Comparison of ENCODE assay signal across 23 mouse cellular contexts in genomic region chr17:36240637-36241213, GRCm38 (mm10). TPM values are rescaled to one million over a fixed set of nuclear protein-coding genes. Genes with fewer than 3 reads are reported as not detected.
A peak's percentile ranks its signal among the peaks of the same experiment; 100 is the strongest.
DNase-seq lines count a peak whose midpoint lies in the region; ATAC-seq and TF ChIP-seq lines count a peak whose summit lies in the region.
"Had no signal": no experiment of that assay in that cellular context is flagged by ENCODE, and none has a peak within 500 bp of the region (broad histone marks: within the 10 kb centered on the region; RNA-seq: fewer than 3 reads in every experiment).

No protein-coding gene starts in this region.

- DNase-seq in CH12.LX (ENCODE audit: extremely low read depth): no peak
- DNase-seq in adrenal gland, postnatal 10 days: no peak
- DNase-seq in left cerebral cortex, postnatal 4 days: no peak
- DNase-seq: adrenal gland, adult 2 months; cerebellum, adult 11 months; lung, postnatal 4 days; right cerebral cortex, postnatal 14 days; thymus, postnatal 36 days had no signal

- ATAC-seq in intestine, embryonic 15.5 days: no peak
- no peak for ATAC-seq in intestine, embryonic 16.5 days
- peak; percentile 72 for ATAC-seq in embryonic facial prominence, embryonic 13.5 days (ENCODE audit: insufficient number of reproducible peaks, insufficient read depth, low FRiP score, low TSS enrichment, low read depth)
- ATAC-seq in hindbrain, embryonic 12.5 days (ENCODE audit: low FRiP score): no peak
- ATAC-seq: forebrain, embryonic 15.5 days had no signal

- TF ChIP-seq POLR2A in CH12.LX (IDR thresholded peaks at IDR 0.05; ENCODE audit: low read depth, low read length) (no peak), ES-Bruce4 (IDR thresholded peaks at IDR 0.05; ENCODE audit: insufficient read depth, low read length) (no peak)

- in situ Hi-C loops in CH12.LX (cut with MboI; ENCODE audit: low pct_ligation_motif_present, low pct_unique_long_range_greater_than_20kb, low sequenced_read_pairs): no loop called here

- no peaks in the 10 kb centered on the region for H3K79me2 ChIP-seq in CH12.LX (replicated peaks; ENCODE audit: control insufficient read depth, extremely low read depth, insufficient read depth, poor library complexity, severe bottlenecking)

- peak overlapping the region; percentile 17; the same call in 1 of the 2 replicates for H3K4me2 ChIP-seq in intestine, embryonic 15.5 days (replicated peaks)
- no peak overlapping the region for H3K4me2 ChIP-seq in intestine, embryonic 16.5 days (ENCODE audit: low read depth, low read length)
- H3K4me2 ChIP-seq in CH12.LX (ENCODE audit: insufficient read depth, low read depth, poor library complexity, severe bottlenecking): peak overlapping the region; percentile 93
- peak overlapping the region; percentile 30 for H3K4me2 ChIP-seq in embryonic facial prominence, embryonic 13.5 days
- H3K4me2 ChIP-seq in hindbrain, embryonic 12.5 days (replicated peaks): no peak overlapping the region
- H3K4me2 ChIP-seq: forebrain, embryonic 15.5 days; limb, embryonic 12.5 days; midbrain, embryonic 12.5 days had no signal

- no peak overlapping the region for H3K27ac ChIP-seq in intestine, embryonic 15.5 days
- H3K27ac ChIP-seq in intestine, embryonic 16.5 days (ENCODE audit: low read length): no peak overlapping the region
- H3K27ac ChIP-seq in CH12.LX (ENCODE audit: insufficient read depth, low read depth): no peak overlapping the region
- H3K27ac ChIP-seq in ES-Bruce4 (ENCODE audit: insufficient read depth, low read length): peak overlapping the region; percentile 40; the same call in 1 of the 2 replicates
- H3K27ac ChIP-seq in embryonic facial prominence, embryonic 13.5 days: peak overlapping the region; percentile 39; the same call in 1 of the 2 replicates
- no peak overlapping the region for H3K27ac ChIP-seq in hindbrain, embryonic 12.5 days
- H3K27ac ChIP-seq: forebrain, embryonic 15.5 days; kidney, postnatal 0 days; layer of hippocampus, adult 2 months; limb, embryonic 12.5 days; liver, embryonic 14.5 days; midbrain, embryonic 12.5 days had no signal

- H3K4me1 ChIP-seq in intestine, embryonic 15.5 days (replicated peaks): peaks cover 11% of the 10 kb centered on the region
- H3K4me1 ChIP-seq in intestine, embryonic 16.5 days (ENCODE audit: control insufficient read depth, insufficient read depth, low read length): peaks cover 5% of the 10 kb centered on the region; the same call in 1 of the 2 replicates
- peaks cover 3 to 4% of the 10 kb centered on the region in 2 experiments; a peak in 2 of 4 replicates for H3K4me1 ChIP-seq in CH12.LX (ENCODE audit: control insufficient read depth in 1 of 2, insufficient read depth in 2 of 2)
- no peaks in the 10 kb centered on the region for H3K4me1 ChIP-seq in ES-Bruce4 (ENCODE audit: control insufficient read depth, insufficient read depth, low read length)
- H3K4me1 ChIP-seq in embryonic facial prominence, embryonic 13.5 days: peaks cover 17% of the 10 kb centered on the region
- H3K4me1 ChIP-seq in hindbrain, embryonic 12.5 days: peaks cover 6% of the 10 kb centered on the region

- dilution Hi-C loops in CH12.LX (cut with MboI; ENCODE audit: extremely low pct_ligation_motif_present, extremely low pct_unique_long_range_greater_than_20kb, low sequenced_read_pairs): no loop called here

- 5% methylated on average over 5 of the region's 5 CpGs for WGBS in intestine, embryonic 15.5 days
- WGBS in intestine, embryonic 16.5 days: 7% methylated on average over 5 of the region's 5 CpGs
- WGBS in embryonic facial prominence, embryonic 13.5 days: 5% methylated on average over 5 of the region's 5 CpGs
- WGBS in hindbrain, embryonic 12.5 days: 19% methylated on average over 5 of the region's 5 CpGs

- TF ChIP-seq RAD21 in CH12.LX (IDR thresholded peaks at IDR 0.05; ENCODE audit: low read depth, low read length): no peak

- H3K27me3 ChIP-seq in intestine, embryonic 15.5 days (replicated peaks): peaks cover 23% of the 10 kb centered on the region
- peaks cover 20% of the 10 kb centered on the region for H3K27me3 ChIP-seq in intestine, embryonic 16.5 days (replicated peaks; ENCODE audit: control insufficient read depth, insufficient read depth, low read length)
- H3K27me3 ChIP-seq in CH12.LX (replicated peaks): peaks cover 50% of the 10 kb centered on the region
- no peaks in the 10 kb centered on the region for H3K27me3 ChIP-seq in ES-Bruce4 (ENCODE audit: control insufficient read depth, insufficient read depth, low read length, poor library complexity, severe bottlenecking)
- H3K27me3 ChIP-seq in embryonic facial prominence, embryonic 13.5 days: peaks cover 30% of the 10 kb centered on the region
- H3K27me3 ChIP-seq in hindbrain, embryonic 12.5 days: peaks cover 27% of the 10 kb centered on the region

- no peaks in the 10 kb centered on the region for H3K36me3 ChIP-seq in intestine, embryonic 15.5 days
- no peaks in the 10 kb centered on the region for H3K36me3 ChIP-seq in intestine, embryonic 16.5 days (ENCODE audit: control insufficient read depth, insufficient read depth, low read length)
- H3K36me3 ChIP-seq in CH12.LX (replicated peaks in 1 of 2; ENCODE audit: control insufficient read depth in 1 of 2, insufficient read depth in 1 of 2, low read length in 1 of 2) (no peaks in the 10 kb centered on the region), ES-Bruce4 (ENCODE audit: control insufficient read depth, insufficient read depth, low read length, poor library complexity, severe bottlenecking) (no peaks in the 10 kb centered on the region)
- H3K36me3 ChIP-seq in embryonic facial prominence, embryonic 13.5 days: no peaks in the 10 kb centered on the region
- H3K36me3 ChIP-seq in hindbrain, embryonic 12.5 days: no peaks in the 10 kb centered on the region
- H3K36me3 ChIP-seq: forebrain, embryonic 15.5 days; limb, embryonic 12.5 days; midbrain, embryonic 12.5 days had no signal

- intact Hi-C loops in left cerebral cortex, postnatal 4 days (cut with DNase I): no loop called here

- H3K9me3 ChIP-seq in intestine, embryonic 15.5 days: no peaks in the 10 kb centered on the region
- no peaks in the 10 kb centered on the region for H3K9me3 ChIP-seq in intestine, embryonic 16.5 days (ENCODE audit: control insufficient read depth, low read length)
- no peaks in the 10 kb centered on the region for H3K9me3 ChIP-seq in CH12.LX (replicated peaks; ENCODE audit: low read length)
- H3K9me3 ChIP-seq in ES-Bruce4 (replicated peaks; ENCODE audit: control insufficient read depth, insufficient read depth, low read length, poor library complexity, severe bottlenecking): 0 out of 2 replicates have a peak, but pooled peaks cover 3% of the 10 kb centered on the region
- no peaks in the 10 kb centered on the region for H3K9me3 ChIP-seq in embryonic facial prominence, embryonic 13.5 days
- no peaks in the 10 kb centered on the region for H3K9me3 ChIP-seq in hindbrain, embryonic 12.5 days (replicated peaks)
- H3K9me3 ChIP-seq: forebrain, embryonic 15.5 days; limb, embryonic 12.5 days; midbrain, embryonic 12.5 days had no signal

- H3K9ac ChIP-seq in intestine, embryonic 15.5 days: no peak overlapping the region
- no peak overlapping the region for H3K9ac ChIP-seq in intestine, embryonic 16.5 days (ENCODE audit: low read depth, low read length)
- H3K9ac ChIP-seq in CH12.LX (ENCODE audit: insufficient read depth, low read depth) (no peak overlapping the region), ES-Bruce4 (ENCODE audit: low read depth, poor library complexity, severe bottlenecking) (0 out of 2 replicates have a peak overlapping the region, but pooled peaks have one; percentile 2)
- H3K9ac ChIP-seq in embryonic facial prominence, embryonic 13.5 days: no peak overlapping the region
- H3K9ac ChIP-seq in hindbrain, embryonic 12.5 days: no peak overlapping the region
- H3K9ac ChIP-seq: forebrain, embryonic 15.5 days; limb, embryonic 12.5 days; liver, embryonic 14.5 days; midbrain, embryonic 12.5 days had no signal

- TF ChIP-seq EP300 in CH12.LX (IDR thresholded peaks at IDR 0.05; ENCODE audit: low read length): no peak
- no peak for TF ChIP-seq EP300 in ES-Bruce4 (IDR thresholded peaks at IDR 0.05; ENCODE audit: insufficient read depth, low read depth, low read length)

- TF ChIP-seq CTCF in CH12.LX (conservative IDR thresholded peaks at IDR 0.05 in 1 of 2, IDR thresholded peaks at IDR 0.05 in 1 of 2; ENCODE audit: low read depth in 2 of 2, low read length in 2 of 2) (no peak), ES-Bruce4 (IDR thresholded peaks at IDR 0.05; ENCODE audit: low read depth, low read length) (no peak)

- H3K4me3 ChIP-seq in intestine, embryonic 15.5 days (replicated peaks): no peak overlapping the region
- no peak overlapping the region for H3K4me3 ChIP-seq in intestine, embryonic 16.5 days (ENCODE audit: low read length)
- H3K4me3 ChIP-seq in CH12.LX (replicated peaks in 1 of 3; ENCODE audit: low read depth in 2 of 3, low read length in 2 of 3, poor library complexity in 1 of 3) (no peak overlapping the region), ES-Bruce4 (ENCODE audit: low read depth, low read length) (no peak overlapping the region)
- no peak overlapping the region for H3K4me3 ChIP-seq in embryonic facial prominence, embryonic 13.5 days
- no peak overlapping the region for H3K4me3 ChIP-seq in hindbrain, embryonic 12.5 days
- H3K4me3 ChIP-seq: forebrain, embryonic 15.5 days; layer of hippocampus, adult 2 months; limb, embryonic 12.5 days; midbrain, embryonic 12.5 days had no signal

RNA-seq across cellular contexts. Expression of gene Rpp21, which starts 17.1 kb away (rescaled TPM):
- polyA plus RNA-seq in intestine, embryonic 15.5 days (2015; fragmentation: Nextera tagmentation; extraction: Ambion mirVana): 124 and 141 TPM in 2 replicates
- polyA plus RNA-seq in intestine, embryonic 16.5 days (2015; fragmentation: Nextera tagmentation; extraction: Ambion mirVana): 129 and 139 TPM in 2 replicates
- total RNA-seq in CH12.LX (2012; rRNA removed): 53.8 and 59.7 TPM in 2 replicates
- 22.5 and 25.4 TPM in 2 replicates for total RNA-seq in CH12.LX (2014; rRNA removed)
- polyA plus RNA-seq in CH12.LX (2012; ENCODE audit: insufficient read length, low read depth): 44.2 and 50.5 TPM in 2 replicates
- 32.1 and 35.0 TPM in 2 replicates for polyA plus RNA-seq in ES-Bruce4 (2011; ENCODE audit: insufficient read depth, insufficient read length, low read depth, missing spikeins)
- polyA plus RNA-seq in embryonic facial prominence, embryonic 13.5 days (2015; fragmentation: Nextera tagmentation; extraction: Ambion mirVana): 92.3 and 118 TPM in 2 replicates
- 10 to 100 TPM; 38.3 to 48.1 TPM for total RNA-seq in adrenal gland, postnatal 10 days (2021)
- 75.5 and 89.2 TPM in 2 replicates for polyA plus RNA-seq in hindbrain, embryonic 12.5 days (2016; fragmentation: Nextera tagmentation; extraction: Ambion mirVana)
- total RNA-seq in left cerebral cortex, postnatal 4 days (2021): 10 to 100 TPM; 55.3 to 58.4 TPM

RNA-seq across cellular contexts. Expression of gene Trim39, which starts 31.3 kb away (rescaled TPM):
- polyA plus RNA-seq in intestine, embryonic 15.5 days (2015; fragmentation: Nextera tagmentation; extraction: Ambion mirVana): 12.5 and 13.6 TPM in 2 replicates
- polyA plus RNA-seq in intestine, embryonic 16.5 days (2015; fragmentation: Nextera tagmentation; extraction: Ambion mirVana): 9.7 and 10.6 TPM in 2 replicates
- total RNA-seq in CH12.LX (2012; rRNA removed) (10.4 and 12.6 TPM in 2 replicates), CH12.LX (2014; rRNA removed) (11.1 and 12.3 TPM in 2 replicates)
- polyA plus RNA-seq in CH12.LX (2012; ENCODE audit: insufficient read length, low read depth) (14.2 and 14.5 TPM in 2 replicates), ES-Bruce4 (2011; ENCODE audit: insufficient read depth, insufficient read length, low read depth, missing spikeins) (14.2 and 15.5 TPM in 2 replicates)
- polyA plus RNA-seq in embryonic facial prominence, embryonic 13.5 days (2015; fragmentation: Nextera tagmentation; extraction: Ambion mirVana): 22.4 and 25.4 TPM in 2 replicates
- total RNA-seq in adrenal gland, postnatal 10 days (2021): 10 to 100 TPM; 13.8 to 17.8 TPM
- polyA plus RNA-seq in hindbrain, embryonic 12.5 days (2016; fragmentation: Nextera tagmentation; extraction: Ambion mirVana): 26.0 and 28.6 TPM in 2 replicates
- 10 to 100 TPM; 25.3 to 26.2 TPM for total RNA-seq in left cerebral cortex, postnatal 4 days (2021)

RNA-seq across cellular contexts. Expression of gene H2-M10.2, which starts 45.6 kb away (rescaled TPM):
- not detected in 2 replicates for polyA plus RNA-seq in intestine, embryonic 15.5 days (2015; fragmentation: Nextera tagmentation; extraction: Ambion mirVana)
- polyA plus RNA-seq in intestine, embryonic 16.5 days (2015; fragmentation: Nextera tagmentation; extraction: Ambion mirVana): not detected in 2 replicates
- total RNA-seq in CH12.LX (2012; rRNA removed): 6.0 and 7.0 TPM in 2 replicates
- total RNA-seq in CH12.LX (2014; rRNA removed): not detected in 2 replicates
- 0.26 TPM in 1 of 2 replicates, not detected in the other for polyA plus RNA-seq in CH12.LX (2012; ENCODE audit: insufficient read length, low read depth)
- not detected in 2 replicates for polyA plus RNA-seq in ES-Bruce4 (2011; ENCODE audit: insufficient read depth, insufficient read length, low read depth, missing spikeins)
- 0.23 TPM in 1 of 2 replicates, not detected in the other for polyA plus RNA-seq in embryonic facial prominence, embryonic 13.5 days (2015; fragmentation: Nextera tagmentation; extraction: Ambion mirVana)
- total RNA-seq in adrenal gland, postnatal 10 days (2021): not detected
- polyA plus RNA-seq in hindbrain, embryonic 12.5 days (2016; fragmentation: Nextera tagmentation; extraction: Ambion mirVana): 0.19 TPM in 1 of 2 replicates, not detected in the other
- not detected for total RNA-seq in left cerebral cortex, postnatal 4 days (2021)
- total RNA-seq: adrenal gland, adult 2 months; granulocyte monocyte progenitor cell, adult 5-6 weeks; heart, postnatal 25 days; layer of hippocampus, adult 2 months had no signal
- polyA plus RNA-seq: adrenal gland, adult 2 months; brain, embryonic 14.5 days; forebrain, embryonic 15.5 days; kidney, postnatal 0 days; limb, embryonic 12.5 days; liver, embryonic 14.5 days had no signal

RNA-seq across cellular contexts. Expression of gene H2-T3, which starts 50.6 kb away (rescaled TPM):
- 24.3 and 30.1 TPM in 2 replicates for polyA plus RNA-seq in intestine, embryonic 15.5 days (2015; fragmentation: Nextera tagmentation; extraction: Ambion mirVana)
- polyA plus RNA-seq in intestine, embryonic 16.5 days (2015; fragmentation: Nextera tagmentation; extraction: Ambion mirVana): 42.3 and 46.9 TPM in 2 replicates
- total RNA-seq in CH12.LX (2012; rRNA removed): not detected in 2 replicates
- not detected in 2 replicates for total RNA-seq in CH12.LX (2014; rRNA removed)
- polyA plus RNA-seq in CH12.LX (2012; ENCODE audit: insufficient read length, low read depth): 0.74 and 1.3 TPM in 2 replicates
- polyA plus RNA-seq in ES-Bruce4 (2011; ENCODE audit: insufficient read depth, insufficient read length, low read depth, missing spikeins): 0.64 and 0.84 TPM in 2 replicates
- 0.80 TPM in 1 of 2 replicates, not detected in the other for polyA plus RNA-seq in embryonic facial prominence, embryonic 13.5 days (2015; fragmentation: Nextera tagmentation; extraction: Ambion mirVana)
- total RNA-seq in adrenal gland, postnatal 10 days (2021): not detected
- polyA plus RNA-seq in hindbrain, embryonic 12.5 days (2016; fragmentation: Nextera tagmentation; extraction: Ambion mirVana): not detected in 2 replicates
- total RNA-seq in left cerebral cortex, postnatal 4 days (2021): not detected
- total RNA-seq: adrenal gland, adult 2 months; granulocyte monocyte progenitor cell, adult 5-6 weeks; heart, postnatal 25 days; layer of hippocampus, adult 2 months had no signal
- polyA plus RNA-seq: adrenal gland, adult 2 months; brain, embryonic 14.5 days; forebrain, embryonic 15.5 days; kidney, postnatal 0 days; limb, embryonic 12.5 days; liver, embryonic 14.5 days; midbrain, embryonic 12.5 days; neural tube, embryonic 14.5 days had no signal

Comparison
In these comparisons a context has a peak if more than half of its experiments do, and no peak if none do; other contexts are left out.
1. H3K4me2 ChIP-seq: peak in intestine, embryonic 15.5 days (single experiment), CH12.LX (single experiment) and embryonic facial prominence, embryonic 13.5 days (single experiment); none in intestine, embryonic 16.5 days (single experiment) and hindbrain, embryonic 12.5 days (single experiment).
2. H3K27ac ChIP-seq: peak in ES-Bruce4 (single experiment) and embryonic facial prominence, embryonic 13.5 days (single experiment); none in intestine, embryonic 15.5 days (single experiment), intestine, embryonic 16.5 days (single experiment), CH12.LX (single experiment) and hindbrain, embryonic 12.5 days (single experiment).